Mouse (Mus musculus) MEL (cell line): ENCODE results near the gene Bet1l. TPM values are rescaled to one million over a fixed set of nuclear protein-coding genes. Genes with fewer than 3 reads are reported as not detected.
A peak's percentile ranks its signal among the peaks of the same experiment; 100 is the strongest.

Source experiments
- DNase-seq: peaks from one replicate; pipeline ENCODE4 v3.0.0; 2011; ENCODE audit warnings: low read depth, low spot score
- H3K27ac ChIP-seq: 2 replicates; pipeline ENCODE4 v1.5.1; 2012; ENCODE audit warnings: low read depth, mild to moderate bottlenecking, control low read depth, low read length, moderate library complexity; ENCODE audit not compliant: control insufficient read depth
- H3K27me3 ChIP-seq, 2 experiments: fragments of 150-350 bp in 1 of 2; sonication (generic) in 1 of 2; 2 replicates each; pipeline ENCODE4 v1.6.1; 2012; ENCODE audit warnings: low read length in 2 of 2, mild to moderate bottlenecking in 2 of 2, improper control_type of control experiment in 1 of 2, moderate library complexity in 1 of 2; ENCODE audit not compliant: insufficient read depth in 2 of 2, control insufficient read depth in 1 of 2
- H3K36me3 ChIP-seq, 2 experiments: 2 replicates each; pipeline ENCODE4 v1.6.1; 2012 to 2014; ENCODE audit warnings: low read length in 2 of 2, improper control_type of control experiment in 1 of 2, inconsistent platforms in 1 of 2, mild to moderate bottlenecking in 1 of 2; ENCODE audit not compliant: insufficient read depth in 2 of 2, control insufficient read depth in 1 of 2
- H3K4me1 ChIP-seq, 2 experiments: fragments of 150-350 bp in 1 of 2; sonication (generic) in 1 of 2; 2 replicates each; pipeline ENCODE4 v1.6.1; 2012; ENCODE audit warnings: low read length in 2 of 2, improper control_type of control experiment in 1 of 2, mild to moderate bottlenecking in 1 of 2; ENCODE audit not compliant: insufficient read depth in 2 of 2, control insufficient read depth in 1 of 2
- H3K4me3 ChIP-seq, 2 experiments: fragments of 150-350 bp in 1 of 2; sonication (generic) in 1 of 2; 2 replicates each; pipeline ENCODE4 v1.5.1; 2012; ENCODE audit warnings: low read depth in 2 of 2, low read length in 2 of 2, mild to moderate bottlenecking in 2 of 2, moderate library complexity in 2 of 2, control low read depth in 1 of 2, improper control_type of control experiment in 1 of 2; ENCODE audit not compliant: control insufficient read depth in 1 of 2, insufficient read depth in 1 of 2
- H3K79me2 ChIP-seq: 2 replicates; pipeline ENCODE4 v1.6.1; 2012; ENCODE audit warnings: mild to moderate bottlenecking, low read length, moderate library complexity; ENCODE audit not compliant: control insufficient read depth, poor library complexity, insufficient read depth
- H3K9ac ChIP-seq: 2 replicates; pipeline ENCODE4 v1.6.1; 2012; ENCODE audit warnings: low read depth, mild to moderate bottlenecking, control low read depth, low read length, moderate library complexity; ENCODE audit not compliant: control insufficient read depth, poor library complexity, severe bottlenecking
- H3K9me3 ChIP-seq: fragments of 150-350 bp; sonication (generic); replicated peaks from 2 replicates; pipeline ENCODE4 v1.6.1; 2012; ENCODE audit warnings: mild to moderate bottlenecking, low read length, improper control_type of control experiment, moderate library complexity; ENCODE audit not compliant: insufficient read depth
- BHLHE40 ChIP-seq: IDR thresholded peaks from 2 replicates; pipeline ENCODE4 v1.6.1; 2012; ENCODE audit warnings: low read depth, mild to moderate bottlenecking, inconsistent platforms, low read length, improper control_type of control experiment, borderline replicate concordance
- CHD1 ChIP-seq: IDR thresholded peaks from 2 replicates; pipeline ENCODE4 v1.6.1; 2012; ENCODE audit warnings: low read depth, mild to moderate bottlenecking, inconsistent platforms, low read length, improper control_type of control experiment
- CHD2 ChIP-seq: IDR thresholded peaks from 2 replicates; pipeline ENCODE4 v1.6.1; 2011; ENCODE audit warnings: low read length, improper control_type of control experiment
- CTCF ChIP-seq, 3 experiments: IDR thresholded peaks in 2 of 3; conservative IDR thresholded peaks in 1 of 3; 2 replicates each; pipeline ENCODE4 v1.5.1; 2011 to 2012; ENCODE audit warnings: low read length in 3 of 3, low read depth in 2 of 3, mild to moderate bottlenecking in 2 of 3, improper control_type of control experiment in 1 of 3, inconsistent platforms in 1 of 3, mixed read lengths in 1 of 3, moderate library complexity in 1 of 3; ENCODE audit not compliant: control insufficient read depth in 1 of 3, insufficient read depth in 1 of 3, poor library complexity in 1 of 3, severe bottlenecking in 1 of 3
- ELF1 ChIP-seq: IDR thresholded peaks from 2 replicates; pipeline ENCODE4 v1.6.1; 2014; ENCODE audit warnings: low read depth, mild to moderate bottlenecking, inconsistent platforms, low read length, improper control_type of control experiment, moderate library complexity
- ETS1 ChIP-seq: IDR thresholded peaks from 2 replicates; pipeline ENCODE4 v1.6.1; 2012; ENCODE audit warnings: low read depth, mild to moderate bottlenecking, inconsistent platforms, low read length, improper control_type of control experiment, moderate library complexity
- GABPA ChIP-seq: IDR thresholded peaks from 2 replicates; pipeline ENCODE4 v1.6.1; 2012; ENCODE audit warnings: low read depth, mild to moderate bottlenecking, inconsistent platforms, low read length, improper control_type of control experiment, moderate library complexity
- HCFC1 ChIP-seq: IDR thresholded peaks from 2 replicates; pipeline ENCODE4 v1.6.1; 2012; ENCODE audit warnings: low read depth, mild to moderate bottlenecking, inconsistent platforms, low read length, improper control_type of control experiment, moderate library complexity
- KAT2A ChIP-seq: conservative IDR thresholded peaks from 2 replicates; pipeline ENCODE4 v1.6.1; 2012; ENCODE audit warnings: low read depth, low read length, improper control_type of control experiment, inconsistent platforms
- MAFK ChIP-seq: IDR thresholded peaks from 2 replicates; pipeline ENCODE4 v1.6.1; 2011; ENCODE audit warnings: low read depth, mild to moderate bottlenecking, low read length, improper control_type of control experiment, borderline replicate concordance
- MAX ChIP-seq: IDR thresholded peaks from 2 replicates; pipeline ENCODE4 v1.6.1; 2011; ENCODE audit warnings: low read length, improper control_type of control experiment
- MYC ChIP-seq: IDR thresholded peaks from 2 replicates; pipeline ENCODE4 v1.6.1; 2011; ENCODE audit warnings: low read depth, mild to moderate bottlenecking, low read length, improper control_type of control experiment, moderate library complexity
- NELFE ChIP-seq: IDR thresholded peaks from 2 replicates; pipeline ENCODE4 v1.6.1; 2011; ENCODE audit warnings: low read depth, low read length, improper control_type of control experiment
- POLR2A ChIP-seq, 2 experiments: IDR thresholded peaks; 2 replicates each; pipeline ENCODE4 v1.6.1; 2011 to 2012; ENCODE audit warnings: low read length in 2 of 2, mild to moderate bottlenecking in 2 of 2, control low read depth in 1 of 2, improper control_type of control experiment in 1 of 2, low read depth in 1 of 2, moderate library complexity in 1 of 2; ENCODE audit not compliant: control insufficient read depth in 1 of 2, insufficient read depth in 1 of 2, poor library complexity in 1 of 2
- POLR2AphosphoS5 ChIP-seq: IDR thresholded peaks from 2 replicates; pipeline ENCODE4 v1.6.1; 2012; ENCODE audit warnings: low read depth, borderline replicate concordance, mild to moderate bottlenecking, inconsistent platforms, low read length, moderate library complexity, mixed read lengths
- RAD21 ChIP-seq: IDR thresholded peaks from 2 replicates; pipeline ENCODE4 v1.6.1; 2011; ENCODE audit warnings: mild to moderate bottlenecking, low read depth, low read length, improper control_type of control experiment
- RCOR1 ChIP-seq: IDR thresholded peaks from 2 replicates; pipeline ENCODE4 v1.6.1; 2012; ENCODE audit warnings: low read depth, mild to moderate bottlenecking, inconsistent platforms, low read length, improper control_type of control experiment
- UBTF ChIP-seq: IDR thresholded peaks from 2 replicates; pipeline ENCODE4 v1.6.1; 2012; ENCODE audit warnings: low read depth, mild to moderate bottlenecking, inconsistent platforms, low read length, improper control_type of control experiment, moderate library complexity, borderline replicate concordance; ENCODE audit not compliant: insufficient read depth
- USF1 ChIP-seq: IDR thresholded peaks from 2 replicates; pipeline ENCODE4 v1.6.1; 2014; ENCODE audit warnings: low read depth, mild to moderate bottlenecking, inconsistent platforms, low read length, improper control_type of control experiment, moderate library complexity
- USF2 ChIP-seq, 2 experiments: IDR thresholded peaks; 2 replicates each; pipeline ENCODE4 v1.6.1; 2011 to 2012; ENCODE audit warnings: improper control_type of control experiment in 2 of 2, low read length in 2 of 2, borderline replicate concordance in 1 of 2, inconsistent platforms in 1 of 2, low read depth in 1 of 2, mild to moderate bottlenecking in 1 of 2; ENCODE audit not compliant: insufficient read depth in 1 of 2
- polyA plus RNA-seq, 2 experiments: library from polyadenylated mRNA; stranded (reverse) in 1 of 2; unstranded in 1 of 2; fragments of >175 nt in 1 of 2; fragments of >200 nt in 1 of 2; gene quantifications; 2 replicates each; pipeline versions ENCODE4 v1.2.1 to v1.2.4; 2012; ENCODE audit warnings: low replicate concordance in 2 of 2, low read depth in 1 of 2; ENCODE audit not compliant: insufficient read length in 2 of 2, insufficient read depth in 1 of 2, missing spikeins in 1 of 2
- total RNA-seq: library from RNA; depleted of rRNA; stranded (reverse); fragments of 300-350 nt; gene quantifications from 2 replicates; pipeline ENCODE4 v1.2.3, GENCODE M21; 2012

Gene Bet1l
- total and polyA plus RNA-seq, 3 experiments, result 16.0 to 26.2 TPM; not detected in 1

DNA sequence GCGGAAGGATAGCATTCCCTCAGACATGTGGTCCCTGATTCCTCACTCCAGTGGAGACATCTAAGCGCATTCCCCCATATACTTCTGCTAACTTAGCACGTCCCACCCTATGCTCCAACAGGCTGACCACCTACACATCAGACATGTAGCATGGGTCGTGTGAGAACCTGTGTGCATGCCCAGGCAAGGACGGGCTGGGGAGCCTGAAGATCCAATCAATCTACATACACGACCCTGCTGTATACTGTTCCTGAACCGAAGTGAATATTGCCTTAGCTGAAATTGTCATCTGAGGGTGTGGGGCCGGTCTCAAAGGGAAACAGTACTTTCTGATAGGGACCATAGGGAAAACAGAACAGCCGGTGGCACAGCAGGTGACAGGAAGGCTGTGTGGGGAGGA is 2.2 kb downstream of the Bet1l start:
- peaks cover 0 to 8% of the 10 kb centered on the region in 2 experiments; a peak in 2 of 4 replicates for H3K36me3 ChIP-seq

DNA sequence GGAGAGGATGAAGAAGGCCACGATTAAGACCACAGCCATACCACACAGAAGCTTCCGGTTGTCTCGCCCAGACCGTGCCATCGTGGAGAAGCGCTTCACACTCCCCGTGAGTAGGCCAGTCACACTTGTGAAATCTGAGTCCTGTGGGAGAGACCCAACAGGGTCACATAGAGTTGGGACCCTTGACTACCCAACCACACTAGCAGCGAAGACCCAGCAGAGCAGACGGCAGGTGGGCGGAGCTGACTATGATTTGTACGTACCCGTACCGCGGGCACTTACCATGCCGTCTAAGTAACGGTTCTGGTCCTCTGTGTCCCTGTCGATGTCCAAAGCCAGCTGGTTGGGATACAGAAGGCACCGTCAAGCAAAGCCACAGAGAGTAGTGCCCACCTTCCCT is 2.9 kb downstream of the Bet1l start:
- peaks cover 37% of the 10 kb centered on the region for H3K79me2 ChIP-seq
- peaks cover 0 to 8% of the 10 kb centered on the region in 2 experiments; a peak in 2 of 4 replicates for H3K36me3 ChIP-seq
- no peak overlapping the region for H3K27ac ChIP-seq
- H3K4me1 ChIP-seq, result peaks cover 3 to 19% of the 10 kb centered on the region in 2 experiments; a peak in 3 of 4 replicates
- H3K4me3 ChIP-seq, result no peak overlapping the region
- no peak for TF ChIP-seq CTCF (IDR thresholded peaks at IDR 0.05 in 2 of 3, conservative IDR thresholded peaks at IDR 0.05 in 1 of 3; ENCODE audit: control insufficient read depth in 1 of 3, insufficient read depth in 1 of 3, low read depth in 2 of 3, low read length in 3 of 3, poor library complexity in 1 of 3, severe bottlenecking in 1 of 3)
- TF ChIP-seq CHD2, result no peak
- no peak for TF ChIP-seq RAD21
- no peak for TF ChIP-seq CHD1
- no peak for TF ChIP-seq USF1
- no peak for TF ChIP-seq UBTF
- TF ChIP-seq MYC, result no peak
- no peak for TF ChIP-seq MAFK
- TF ChIP-seq HCFC1, result no peak
- no peak for TF ChIP-seq ELF1
- no peak for TF ChIP-seq POLR2AphosphoS5
- TF ChIP-seq MAX, result no peak
- no peak for TF ChIP-seq RCOR1
- TF ChIP-seq, all 39 proteins: peak for 0
- H3K27me3 ChIP-seq, result no peaks in the 10 kb centered on the region
- H3K9me3 ChIP-seq, result no peaks in the 10 kb centered on the region
- DNase-seq, result no peak
- no peak overlapping the region for H3K9ac ChIP-seq

More for the DNA sequence above, 2.2 kb downstream of the Bet1l start:
- TF ChIP-seq POLR2A (IDR thresholded peaks at IDR 0.05; ENCODE audit: control insufficient read depth in 1 of 2, insufficient read depth in 1 of 2, low read depth in 1 of 2, low read length in 2 of 2, poor library complexity in 1 of 2), result no peak
- no peak for TF ChIP-seq RCOR1
- TF ChIP-seq CHD2, result no peak
- TF ChIP-seq KAT2A, result no peak
- no peak for TF ChIP-seq GABPA
- TF ChIP-seq RAD21, result no peak
- TF ChIP-seq NELFE, result no peak
- TF ChIP-seq BHLHE40, result no peak
- TF ChIP-seq CHD1, result no peak
- TF ChIP-seq CTCF (IDR thresholded peaks at IDR 0.05 in 2 of 3, conservative IDR thresholded peaks at IDR 0.05 in 1 of 3; ENCODE audit: control insufficient read depth in 1 of 3, insufficient read depth in 1 of 3, low read depth in 2 of 3, low read length in 3 of 3, poor library complexity in 1 of 3, severe bottlenecking in 1 of 3), result no peak
- no peak for TF ChIP-seq ETS1
- TF ChIP-seq USF2 (IDR thresholded peaks at IDR 0.05; ENCODE audit: borderline replicate concordance in 1 of 2, insufficient read depth in 1 of 2, low read depth in 1 of 2, low read length in 2 of 2), result no peak
- no peak for TF ChIP-seq MYC
- no peak for TF ChIP-seq ELF1
- TF ChIP-seq MAFK, result no peak
- H3K79me2 ChIP-seq, result peaks cover 37% of the 10 kb centered on the region
- H3K27ac ChIP-seq, result peak overlapping the region; percentile 61
- peaks cover 3 to 19% of the 10 kb centered on the region in 2 experiments; a peak in 3 of 4 replicates for H3K4me1 ChIP-seq
- H3K9ac ChIP-seq, result peak overlapping the region; percentile 75
- no peaks in the 10 kb centered on the region for H3K9me3 ChIP-seq
- H3K27me3 ChIP-seq, result no peaks in the 10 kb centered on the region
- no peak for DNase-seq
- H3K4me3 ChIP-seq, result peak overlapping the region; percentile 84 to 91
